Mouse (Mus musculus): ENCODE measurements around the gene Prkar1a. TPM values are rescaled to one million over a fixed set of nuclear protein-coding genes. Genes with fewer than 3 reads are reported as not detected.

Gene Prkar1a
- 552 TPM for polyA plus RNA-seq (2015; fragmentation: Illumina TruSeq; extraction: RNeasy Lipid Tissue Mini Kit (QIAGEN cat#74804); ENCODE audit: low read depth, low replicate concordance)

GRCm38 (mm10) chr11:109649206-109649605, at the start of gene Prkar1a:
Gene Prkar1a (plus strand): TSS chr11:109649405.

GRCm38 (mm10) chr11:109611303-109612149, 37.7 kb upstream of the Prkar1a start, which contains the start of gene Wipi1:
Gene Wipi1 (minus strand): TSS chr11:109611967.

Other genes starting within 250 kb of the Prkar1a start
- gene 9930022D16Rik, start 235.5 kb upstream of the Prkar1a start, polyA plus RNA-seq (2015; fragmentation: Illumina TruSeq; extraction: RNeasy Lipid Tissue Mini Kit (QIAGEN cat#74804); ENCODE audit: low read depth, low replicate concordance) = not detected
- gene Amz2, start 223.5 kb upstream of the Prkar1a start, polyA plus RNA-seq (2015; fragmentation: Illumina TruSeq; extraction: RNeasy Lipid Tissue Mini Kit (QIAGEN cat#74804); ENCODE audit: low read depth, low replicate concordance) = 47.2 TPM
- gene Arsg, start 176.0 kb upstream of the Prkar1a start, polyA plus RNA-seq (2015; fragmentation: Illumina TruSeq; extraction: RNeasy Lipid Tissue Mini Kit (QIAGEN cat#74804); ENCODE audit: low read depth, low replicate concordance) = 27.8 TPM
- gene Slc16a6, start 175.8 kb upstream of the Prkar1a start, polyA plus RNA-seq (2015; fragmentation: Illumina TruSeq; extraction: RNeasy Lipid Tissue Mini Kit (QIAGEN cat#74804); ENCODE audit: low read depth, low replicate concordance) = 15.1 TPM
- gene Wipi1, start 37.4 kb upstream of the Prkar1a start, polyA plus RNA-seq (2015; fragmentation: Illumina TruSeq; extraction: RNeasy Lipid Tissue Mini Kit (QIAGEN cat#74804); ENCODE audit: low read depth, low replicate concordance) = 21.7 TPM
- gene Fam20a, start 72.9 kb downstream of the Prkar1a start, polyA plus RNA-seq (2015; fragmentation: Illumina TruSeq; extraction: RNeasy Lipid Tissue Mini Kit (QIAGEN cat#74804); ENCODE audit: low read depth, low replicate concordance) = 11.4 TPM
- gene 1700012B07Rik, start 178.6 kb downstream of the Prkar1a start, polyA plus RNA-seq (2015; fragmentation: Illumina TruSeq; extraction: RNeasy Lipid Tissue Mini Kit (QIAGEN cat#74804); ENCODE audit: low read depth, low replicate concordance) = not detected

Measured in brain, adult 10 weeks (tissue).